Mouse (Mus musculus): ENCODE data around the gene Smim27. TPM values are rescaled to one million over a fixed set of nuclear protein-coding genes. Genes with fewer than 3 reads are reported as not detected.
"Not testable (repeated sequence)": the region's sequence is repeated elsewhere in the genome, so short reads cannot be mapped to it uniquely, and the experiment has no call there.

Smim27 gene
- total RNA-seq, 2 experiments from 2014 or later = 42.6 to 45.4 TPM

GRCm38 (mm10) chr4:40268835-40269234 is 544 bp upstream of the Smim27 start:
- intact Hi-C loops (cut with DNase I) = loop anchor here (1.0 kb wide), 1 partner anchor 10 kb away; the partner anchor contains the start of gene Ndufb6
- no peak for TF ChIP-seq CTCF (IDR thresholded peaks at IDR 0.05)
- peak; percentile 28 for DNase-seq
- Histone ChIP-seq H3K27ac (peak overlapping the region; percentile 95), H3K4me3 (peak overlapping the region; percentile 90)

- intact Hi-C loops (cut with DNase I) = loop anchor here (1.0 to 5.0 kb wide), 3 partner anchors 10 to 136 kb away; partner anchors contain the start of genes Aco1, Ddx58, Smim27 and Topors
- no peak for DNase-seq
- Histone ChIP-seq H3K27ac (peak overlapping the region; percentile 95), H3K4me3 (peak overlapping the region; percentile 100)
- no peak for TF ChIP-seq CTCF (IDR thresholded peaks at IDR 0.05)
Measured at GRCm38 (mm10) chr4:40278880-40279275, 9.5 kb downstream of the Smim27 start.

- TF ChIP-seq CTCF (IDR thresholded peaks at IDR 0.05) = no peak
- peak; percentile 97 for DNase-seq
- Histone ChIP-seq H3K4me3 (peak within 1 kb of the TSS; percentile 100), H3K27ac (peak within 1 kb of the TSS; percentile 95)
- intact Hi-C loops (cut with DNase I) = loop anchor here (1.0 to 5.0 kb wide), 3 partner anchors 10 to 137 kb away; partner anchors contain the start of genes Aco1, Ddx58, Smim27 and Topors
Measured at GRCm38 (mm10) chr4:40279276-40279900, 10.0 kb downstream of the Smim27 start, which contains the start of gene Ndufb6. Gene Ndufb6, minus strand, starts transcription at chr4:40279421.

GRCm38 (mm10) chr4:40285582-40285981 is 16.2 kb downstream of the Smim27 start:
- peak; percentile 59 for DNase-seq
- Histone ChIP-seq H3K27ac (no peak overlapping the region), H3K4me3 (no peak overlapping the region)
- peak; percentile 88 for TF ChIP-seq CTCF (IDR thresholded peaks at IDR 0.05)
- intact Hi-C loops (cut with DNase I) = loop anchor here (1.0 to 10.0 kb wide), 2 partner anchors 102 to 409 kb away; no protein-coding TSS in a partner anchor

- DNase-seq = no peak
- no peak overlapping the region for H3K4me3 ChIP-seq
- no peak for TF ChIP-seq CTCF (IDR thresholded peaks at IDR 0.05)
- no peak overlapping the region for H3K27ac ChIP-seq
- intact Hi-C loops (cut with DNase I) = loop anchor here (10.0 kb wide), 1 partner anchor 407 kb away; no protein-coding TSS in a partner anchor
Measured at GRCm38 (mm10) chr4:40287415-40287814, 18.0 kb downstream of the Smim27 start.

- intact Hi-C loops (cut with DNase I) = loop anchor here (10.0 kb wide), 1 partner anchor 406 kb away; no protein-coding TSS in a partner anchor
- TF ChIP-seq CTCF (IDR thresholded peaks at IDR 0.05) = no peak
- Histone ChIP-seq H3K4me3 (no peak overlapping the region), H3K27ac (no peak overlapping the region)
- DNase-seq = no peak
Measured at GRCm38 (mm10) chr4:40289046-40289445, 19.7 kb downstream of the Smim27 start.

- H3K27ac ChIP-seq; H3K4me3 ChIP-seq; DNase-seq; intact Hi-C loops (cut with DNase I): not testable (repeated sequence)
Measured at GRCm38 (mm10) chr4:40291511-40291910, 22.1 kb downstream of the Smim27 start.

- Histone ChIP-seq H3K4me3 (no peak overlapping the region), H3K27ac (no peak overlapping the region)
- TF ChIP-seq CTCF (IDR thresholded peaks at IDR 0.05) = no peak
- intact Hi-C loops (cut with DNase I) = no loop called here
- no peak for DNase-seq
Measured at GRCm38 (mm10) chr4:40299169-40299568, 29.8 kb downstream of the Smim27 start.

GRCm38 (mm10) chr4:40301076-40301789 is 31.9 kb downstream of the Smim27 start:
- Histone ChIP-seq H3K27ac (no peak overlapping the region), H3K4me3 (peak overlapping the region; percentile 60)
- peak; percentile 58 for DNase-seq
- TF ChIP-seq CTCF (IDR thresholded peaks at IDR 0.05) = peak; percentile 96
- intact Hi-C loops (cut with DNase I) = loop anchor here (2.0 kb wide), 1 partner anchor 382 kb away; no protein-coding TSS in a partner anchor

GRCm38 (mm10) chr4:40302445-40303125 is 33.2 kb downstream of the Smim27 start:
- no peak for DNase-seq
- Histone ChIP-seq H3K4me3 (no peak overlapping the region), H3K27ac (no peak overlapping the region)
- intact Hi-C loops (cut with DNase I) = no loop called here
- TF ChIP-seq CTCF (IDR thresholded peaks at IDR 0.05) = no peak

- Histone ChIP-seq H3K4me3 (no peak overlapping the region), H3K27ac (no peak overlapping the region)
- DNase-seq = no peak
- intact Hi-C loops (cut with DNase I) = no loop called here
- TF ChIP-seq CTCF (IDR thresholded peaks at IDR 0.05) = no peak
Measured at GRCm38 (mm10) chr4:40309682-40310081, 40.3 kb downstream of the Smim27 start.

- TF ChIP-seq CTCF (IDR thresholded peaks at IDR 0.05) = no peak
Measured at GRCm38 (mm10) chr4:40310796-40311383, 41.5 kb downstream of the Smim27 start.

More at GRCm38 (mm10) chr4:40310796-40311383, 41.5 kb downstream of the Smim27 start:
- DNase-seq = no peak
- intact Hi-C loops (cut with DNase I) = no loop called here
- no peak overlapping the region for H3K4me3 ChIP-seq
- H3K27ac ChIP-seq = no peak overlapping the region

All from gastrocnemius, adult 2 months (tissue).